Mouse (Mus musculus): Measurements from ENCODE around the gene Spata5. TPM values are rescaled to one million over a fixed set of nuclear protein-coding genes. Genes with fewer than 3 reads are reported as not detected.

Spata5 gene
- polyA plus RNA-seq, 1 experiment = 2.2 TPM

DNA sequence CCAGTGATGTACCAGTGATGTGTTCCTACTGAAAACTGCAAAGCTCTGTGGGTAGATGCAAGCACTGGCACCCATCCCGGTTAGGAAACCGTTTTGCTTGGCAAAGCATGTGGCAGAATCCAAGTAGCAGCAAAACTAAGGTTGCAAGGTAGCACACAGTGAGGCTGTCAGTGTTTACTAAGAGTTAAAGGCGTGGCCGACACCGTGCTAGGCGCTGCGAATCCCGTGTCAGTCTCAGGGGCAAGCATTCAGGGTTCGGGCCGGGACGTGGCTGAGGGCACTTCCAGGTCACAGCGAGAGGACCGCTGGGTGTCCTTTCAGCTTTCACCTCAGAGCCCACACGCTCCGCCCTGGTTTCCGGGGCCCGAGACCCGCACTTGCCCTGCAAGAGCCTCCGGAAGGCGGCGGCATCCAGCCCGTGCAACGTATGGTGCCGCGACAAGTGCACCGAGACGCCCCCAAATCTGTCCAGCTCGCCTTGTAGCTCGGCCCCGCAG is 687 bp upstream of the Spata5 start:
- no peak for DNase-seq (ENCODE audit: low read depth, low spot score)
- under 1% methylated on average over 30 of the region's 30 CpGs for WGBS

- peak; percentile 52 for DNase-seq (ENCODE audit: low read depth, low spot score)
- WGBS = under 1% methylated on average over 50 of the region's 50 CpGs
Observed at GRCm38 (mm10) chr3:37420072-37420471, 376 bp downstream of the Spata5 start, which contains the start of gene Nudt6. TSS of gene Nudt6 (minus strand) at chr3:37420211.

DNA sequence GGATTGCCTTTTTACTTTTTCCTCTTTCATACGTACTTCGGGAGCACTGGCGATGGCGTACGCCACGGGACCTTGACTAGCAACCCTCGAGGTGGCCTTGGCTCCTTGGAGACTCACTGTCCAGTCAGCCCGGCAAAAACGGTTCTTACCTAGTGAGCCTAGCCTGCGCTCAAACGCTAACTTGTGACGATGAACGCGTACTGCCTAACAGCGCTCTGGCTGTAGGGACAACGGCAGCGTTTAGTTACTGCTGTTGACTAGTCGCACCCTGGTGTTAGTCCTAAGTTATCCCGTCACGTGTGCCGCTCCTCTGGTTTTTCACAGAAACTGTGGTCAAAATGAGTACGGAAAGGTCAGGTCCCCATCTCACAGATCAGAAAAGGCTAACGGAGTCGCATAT is 945 bp downstream of the Spata5 start:
- no peak for DNase-seq (ENCODE audit: low read depth, low spot score)
- WGBS = under 1% methylated on average over 24 of the region's 24 CpGs

GRCm38 (mm10) chr3:37421179-37421578 is 1.5 kb downstream of the Spata5 start:
- DNase-seq (ENCODE audit: low read depth, low spot score) = no peak
- WGBS = 11% methylated on average over 3 of the region's 3 CpGs

DNA sequence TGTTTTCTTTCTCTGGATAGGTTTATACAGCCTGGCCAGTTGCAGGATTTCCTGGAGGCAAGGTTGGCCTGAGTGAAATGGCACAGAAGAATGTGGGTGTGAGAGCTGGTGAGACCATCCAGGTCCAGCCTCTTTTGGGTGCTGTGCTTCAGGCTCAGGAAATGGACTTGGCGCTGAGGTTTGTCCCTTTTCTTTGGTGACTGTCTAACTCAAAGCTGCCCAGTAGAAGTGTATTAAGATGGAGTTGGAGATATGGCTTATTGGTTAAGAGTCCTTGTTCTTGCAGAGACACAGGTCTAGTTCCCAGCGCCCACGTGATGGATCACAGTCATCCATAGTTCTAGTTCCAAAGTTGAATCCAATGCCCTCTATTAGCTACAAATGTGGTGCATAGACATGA is 6.4 kb downstream of the Spata5 start:
- no peak for DNase-seq (ENCODE audit: low read depth, low spot score)
- WGBS = 90% methylated on average over 3 of the region's 3 CpGs

DNA sequence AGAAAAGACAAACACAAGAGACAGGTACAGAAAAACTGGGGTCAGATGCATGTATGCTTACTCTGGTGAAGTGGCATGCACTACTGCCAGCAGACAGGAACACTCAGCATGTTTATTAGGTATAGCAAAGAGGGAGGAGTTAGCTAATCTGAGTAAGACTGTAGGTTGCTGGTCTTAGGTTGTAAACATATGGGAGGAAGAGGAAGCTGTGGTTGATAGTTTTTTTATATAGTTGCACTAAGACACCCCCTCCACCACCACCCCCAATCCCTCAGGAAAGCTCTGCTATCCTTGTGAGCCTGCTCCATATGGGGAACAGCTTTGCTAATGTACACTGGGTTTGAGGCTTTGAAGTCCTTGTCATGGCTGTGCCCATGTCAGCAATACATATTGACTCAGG is 10.7 kb downstream of the Spata5 start:
- no peak for DNase-seq (ENCODE audit: low read depth, low spot score)

- no peak for DNase-seq (ENCODE audit: low read depth, low spot score)
- WGBS = 75% methylated on average over 1 of the region's 1 CpGs
Observed at GRCm38 (mm10) chr3:37439770-37440169, 20.1 kb downstream of the Spata5 start.

DNA sequence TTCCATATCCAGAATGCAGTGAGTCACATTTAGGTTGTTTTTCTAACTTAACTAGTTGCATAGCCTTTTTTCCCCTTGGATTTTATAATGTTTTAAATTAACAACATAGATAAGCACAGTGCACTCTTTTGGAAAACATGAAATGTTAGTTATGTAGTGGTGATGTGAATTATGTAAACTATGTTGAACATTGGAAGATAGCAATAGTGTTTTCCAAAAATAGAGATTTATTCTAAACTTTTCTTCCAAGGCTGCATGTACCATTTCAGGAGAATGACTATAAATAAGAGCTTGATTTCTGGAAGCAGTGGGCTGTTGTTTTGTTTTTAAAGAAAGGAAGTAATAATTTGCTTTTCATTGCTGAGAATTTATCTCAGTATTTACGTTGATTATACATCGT is 23.7 kb downstream of the Spata5 start:
- DNase-seq (ENCODE audit: low read depth, low spot score) = no peak
- WGBS = 70% methylated on average over 2 of the region's 2 CpGs

DNA sequence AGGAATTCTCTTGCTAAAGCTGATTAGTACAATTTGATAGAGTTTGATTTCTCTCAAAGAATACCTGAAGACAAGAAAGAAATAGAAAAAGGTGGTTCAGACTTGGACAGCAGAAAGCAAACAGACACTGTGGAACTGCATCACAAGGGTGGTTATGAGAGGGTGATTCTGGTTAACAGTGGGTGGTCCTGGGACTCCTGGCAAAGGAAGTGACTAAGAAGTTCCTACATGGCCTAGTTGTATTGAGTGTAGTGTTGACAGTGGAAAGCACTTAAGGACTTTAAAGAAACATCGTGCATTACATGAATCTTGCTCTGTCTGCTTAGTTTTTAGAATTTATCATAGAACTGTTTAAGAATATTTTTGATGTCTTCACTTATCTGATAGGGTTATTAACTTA is 36.3 kb downstream of the Spata5 start:
- 68% methylated on average over 1 of the region's 1 CpGs for WGBS
- no peak for DNase-seq (ENCODE audit: low read depth, low spot score)

DNA sequence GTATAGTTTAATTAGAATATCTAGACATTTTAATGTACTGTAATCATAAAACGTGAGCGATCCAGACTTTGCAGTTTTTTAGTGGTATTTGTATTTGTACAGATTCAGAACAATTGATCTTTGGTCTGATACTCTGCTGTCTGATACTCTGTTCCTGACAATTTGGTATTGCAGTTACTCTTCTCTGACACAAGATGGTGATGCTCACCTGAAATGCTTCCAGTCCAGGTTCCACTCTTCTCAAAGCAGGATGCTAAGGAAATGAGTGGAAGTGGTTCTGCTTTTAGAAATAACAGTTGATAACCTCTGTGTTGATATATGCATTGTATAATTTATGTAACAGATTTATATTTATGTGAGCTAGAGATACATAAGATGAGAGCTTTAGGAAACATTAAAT is 48.5 kb downstream of the Spata5 start:
- DNase-seq (ENCODE audit: low read depth, low spot score) = no peak
- WGBS = 70% methylated on average over 2 of the region's 2 CpGs

DNA sequence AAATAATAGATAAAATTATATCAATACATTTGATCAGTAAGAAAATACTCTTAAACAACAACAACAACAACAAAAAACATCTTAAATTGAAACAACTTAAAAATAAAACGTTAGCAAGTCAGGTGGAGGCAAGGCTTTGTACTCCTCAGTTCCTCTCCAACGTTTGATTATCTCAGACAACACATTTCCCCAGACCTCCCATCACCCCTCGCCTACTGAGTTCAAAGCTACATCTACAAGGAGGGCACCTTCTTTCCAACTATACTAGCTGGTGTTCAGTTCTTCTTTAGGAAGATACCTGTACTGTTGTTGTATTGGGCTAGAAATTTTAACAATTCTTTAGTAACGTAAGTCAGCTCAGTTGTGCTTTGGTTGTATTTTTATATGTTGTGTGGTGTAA is 49.7 kb downstream of the Spata5 start:
- 85% methylated on average over 4 of the region's 4 CpGs for WGBS
- no peak for DNase-seq (ENCODE audit: low read depth, low spot score)

- no peak for DNase-seq (ENCODE audit: low read depth, low spot score)
Observed at GRCm38 (mm10) chr3:37470867-37471266, 51.2 kb downstream of the Spata5 start.

DNA sequence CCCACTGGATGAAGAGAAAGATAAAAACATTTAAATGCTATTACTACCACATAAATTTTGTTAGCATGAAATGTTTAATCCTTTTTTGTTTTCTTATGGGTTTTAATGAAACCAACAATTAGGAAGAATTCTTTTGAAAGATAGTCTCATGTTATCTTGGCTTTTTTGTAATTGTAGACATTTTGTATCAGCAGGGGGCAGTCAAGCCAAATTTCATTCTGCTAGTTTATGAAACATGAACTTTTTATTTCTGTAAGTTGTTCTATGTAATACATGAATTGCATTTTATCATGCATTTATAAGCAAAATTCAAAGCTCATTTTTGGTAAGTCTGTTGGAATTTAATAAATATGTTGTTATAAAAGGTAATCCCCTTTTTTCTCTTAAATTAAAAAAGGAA is 52.8 kb downstream of the Spata5 start:
- DNase-seq (ENCODE audit: low read depth, low spot score) = no peak

More at GRCm38 (mm10) chr3:37470867-37471266, 51.2 kb downstream of the Spata5 start:
- 86% methylated on average over 2 of the region's 2 CpGs for WGBS

DNA sequence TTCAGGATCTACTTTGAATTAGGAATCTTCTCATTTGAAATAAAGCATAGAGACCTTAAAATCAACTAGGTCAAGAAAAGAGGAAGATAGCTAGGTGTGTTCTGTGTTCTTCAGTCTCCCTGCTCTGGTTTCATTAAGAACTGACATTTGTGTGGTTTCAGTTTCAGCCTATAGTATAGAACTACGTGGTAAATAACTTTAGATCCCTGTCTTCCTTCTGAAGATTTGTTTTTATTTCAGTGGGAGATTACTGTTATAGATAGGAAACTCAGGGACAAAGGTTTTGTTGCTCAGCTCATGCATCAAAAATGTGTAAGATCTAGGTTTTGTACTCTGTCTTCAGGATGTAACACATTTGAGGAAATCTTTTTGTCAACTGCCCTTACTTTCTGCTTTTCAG is 56.8 kb downstream of the Spata5 start:
- DNase-seq (ENCODE audit: low read depth, low spot score) = no peak
- WGBS = 35% methylated on average over 1 of the region's 1 CpGs

DNA sequence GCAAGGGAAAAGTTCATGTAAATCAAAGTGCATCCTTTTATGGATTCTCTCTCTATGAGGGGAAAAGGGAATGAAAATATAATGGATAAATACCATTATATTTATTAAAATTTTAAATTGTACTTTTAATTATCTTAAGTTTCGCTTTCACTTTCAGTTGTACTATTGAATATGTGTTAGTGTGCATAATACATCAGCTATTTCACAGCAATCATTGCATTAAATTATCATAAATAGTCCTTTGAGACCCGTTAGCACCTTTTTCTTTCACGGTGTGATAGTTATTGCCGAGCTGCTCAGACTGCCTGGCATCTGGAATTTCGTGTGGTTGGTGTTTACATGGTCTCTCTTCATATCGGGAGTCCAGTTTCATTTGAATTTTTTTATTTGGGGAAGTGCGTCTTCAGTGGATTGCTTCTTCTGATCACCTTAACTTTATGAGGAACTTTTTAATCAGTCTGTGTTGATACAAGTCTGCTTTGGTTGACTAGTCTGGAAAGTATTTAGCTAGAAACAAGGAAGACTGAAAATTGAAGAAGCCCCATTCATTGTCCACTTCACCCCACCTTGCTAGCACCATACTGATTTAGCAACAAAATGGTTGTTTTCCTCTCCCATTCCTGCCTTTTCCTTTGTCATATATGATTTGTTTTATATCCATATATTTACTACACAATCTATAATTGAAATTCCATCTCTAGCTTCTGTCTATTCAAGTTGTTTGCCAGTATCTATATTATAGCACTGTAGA is 57.9 kb downstream of the Spata5 start:
- 71% methylated on average over 7 of the region's 7 CpGs for WGBS
- DNase-seq (ENCODE audit: low read depth, low spot score) = no peak

DNA sequence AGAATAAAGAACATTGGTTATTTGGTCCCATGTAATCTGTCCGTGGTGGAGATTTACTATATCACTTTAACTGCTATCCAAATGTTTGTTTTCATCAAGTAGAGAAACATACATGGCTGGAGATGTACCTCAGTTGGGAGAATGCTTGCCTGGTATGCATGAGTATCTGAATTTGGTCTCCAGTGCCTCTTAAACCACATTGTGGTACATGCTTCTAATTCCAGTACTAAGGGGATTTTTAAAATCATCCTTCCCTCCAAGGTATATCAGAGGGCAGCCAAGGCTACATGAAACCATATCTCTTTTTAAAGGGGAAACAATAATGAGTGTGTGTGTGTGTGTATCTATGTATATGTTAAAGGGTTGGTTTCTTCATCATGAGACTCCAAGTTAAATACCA is 60.1 kb downstream of the Spata5 start:
- no peak for DNase-seq (ENCODE audit: low read depth, low spot score)
- WGBS = 38% methylated on average over 1 of the region's 1 CpGs

DNA sequence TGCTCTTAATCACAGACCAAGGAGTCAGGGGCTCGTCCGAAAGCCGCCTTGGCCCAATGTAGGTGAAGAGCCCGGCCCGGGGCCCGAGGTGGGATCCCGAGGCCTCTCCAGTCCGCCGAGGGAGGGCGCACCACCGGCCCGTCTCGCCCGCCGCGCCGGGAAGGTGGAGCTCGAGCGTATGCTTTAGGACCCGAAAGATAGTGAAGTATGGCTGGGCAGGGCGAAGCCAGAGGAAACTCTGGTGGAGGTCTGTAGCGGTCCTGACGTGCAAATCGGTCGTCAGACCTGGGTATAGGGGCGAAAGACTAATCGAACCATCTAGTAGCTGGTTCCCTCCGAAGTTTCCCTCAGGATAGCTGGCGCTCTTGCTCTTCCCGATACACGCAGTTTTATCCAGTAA is 61.6 kb downstream of the Spata5 start:
- 96% methylated on average over 31 of the region's 31 CpGs for WGBS
- DNase-seq (ENCODE audit: low read depth, low spot score) = no peak

GRCm38 (mm10) chr3:37482720-37483119 is 63.0 kb downstream of the Spata5 start:
- WGBS = 73% methylated on average over 1 of the region's 1 CpGs
- DNase-seq (ENCODE audit: low read depth, low spot score) = no peak

- DNase-seq (ENCODE audit: low read depth, low spot score) = no peak
- WGBS = 71% methylated on average over 4 of the region's 4 CpGs
Observed at GRCm38 (mm10) chr3:37483709-37484265, 64.1 kb downstream of the Spata5 start.

- WGBS = 40% methylated on average over 2 of the region's 2 CpGs
- no peak for DNase-seq (ENCODE audit: low read depth, low spot score)
Observed at GRCm38 (mm10) chr3:37487639-37488038, 67.9 kb downstream of the Spata5 start.

GRCm38 (mm10) chr3:37488173-37488572 is 68.5 kb downstream of the Spata5 start:
- no peak for DNase-seq (ENCODE audit: low read depth, low spot score)

GRCm38 (mm10) chr3:37490025-37490424 is 70.3 kb downstream of the Spata5 start:
- WGBS = 51% methylated on average over 3 of the region's 3 CpGs
- DNase-seq (ENCODE audit: low read depth, low spot score) = no peak

All from large intestine, adult 2 months (tissue).